Mouse (Mus musculus) CH12.LX (cell line): ENCODE data around the gene Lce1m. TPM values are rescaled to one million over a fixed set of nuclear protein-coding genes. Genes with fewer than 3 reads are reported as not detected.

Experiments used
- DNase-seq: peaks from one replicate; pipeline ENCODE4 v3.0.0-alpha.2; 2013; ENCODE audit errors: extremely low read depth
- H3K27ac ChIP-seq: 2 replicates; pipeline ENCODE4 v1.5.1; 2012; ENCODE audit warnings: low read depth, mild to moderate bottlenecking, control low read depth, moderate library complexity; ENCODE audit not compliant: insufficient read depth
- H3K27me3 ChIP-seq: replicated peaks from 2 replicates; pipeline ENCODE3; 2012; ENCODE audit warnings: inconsistent platforms
- H3K36me3 ChIP-seq, 2 experiments: replicated peaks in 1 of 2; 2 replicates each; pipeline versions ENCODE3 to v1.6.1; 2012; ENCODE audit warnings: inconsistent platforms in 1 of 2, low read length in 1 of 2, mild to moderate bottlenecking in 1 of 2, mixed read lengths in 1 of 2, moderate library complexity in 1 of 2; ENCODE audit not compliant: control insufficient read depth in 1 of 2, insufficient read depth in 1 of 2
- H3K4me1 ChIP-seq, 2 experiments: 2 replicates each; pipeline ENCODE4 v1.6.1; 2012; ENCODE audit warnings: inconsistent platforms in 1 of 2, moderate library complexity in 1 of 2; ENCODE audit not compliant: insufficient read depth in 2 of 2, control insufficient read depth in 1 of 2
- H3K4me2 ChIP-seq: 2 replicates; pipeline ENCODE4 v1.6.1; 2012; ENCODE audit warnings: low read depth, mild to moderate bottlenecking, control low read depth; ENCODE audit not compliant: poor library complexity, insufficient read depth, severe bottlenecking
- H3K4me3 ChIP-seq, 3 experiments: fragments of 150-350 bp in 1 of 3; sonication (generic) in 1 of 3; replicated peaks in 1 of 3; 2 replicates each; pipeline versions ENCODE3 to v1.5.1; 2011 to 2012; ENCODE audit warnings: low read depth in 2 of 3, low read length in 2 of 3, mild to moderate bottlenecking in 2 of 3, moderate library complexity in 2 of 3, control low read depth in 1 of 3, improper control_type of control experiment in 1 of 3, inconsistent platforms in 1 of 3, mixed read lengths in 1 of 3; ENCODE audit not compliant: poor library complexity in 1 of 3
- H3K79me2 ChIP-seq: replicated peaks from 2 replicates; pipeline ENCODE4 v1.6.1; 2012; ENCODE audit warnings: mild to moderate bottlenecking, moderate library complexity; ENCODE audit not compliant: control insufficient read depth, poor library complexity, insufficient read depth, severe bottlenecking; ENCODE audit errors: extremely low read depth
- H3K9ac ChIP-seq: 2 replicates; pipeline ENCODE4 v1.6.1; 2012; ENCODE audit warnings: low read depth, mild to moderate bottlenecking, control low read depth, moderate library complexity; ENCODE audit not compliant: insufficient read depth
- H3K9me3 ChIP-seq: replicated peaks from 2 replicates; pipeline ENCODE3; 2012; ENCODE audit warnings: low read length, inconsistent platforms, mixed read lengths
- CHD1 ChIP-seq: IDR thresholded peaks from 2 replicates; pipeline ENCODE4 v1.6.1; 2012; ENCODE audit warnings: low read depth, low read length, improper control_type of control experiment, inconsistent platforms
- CHD2 ChIP-seq: IDR thresholded peaks from 2 replicates; pipeline ENCODE4 v1.6.1; 2011; ENCODE audit warnings: low read length, improper control_type of control experiment
- CTCF ChIP-seq, 2 experiments: IDR thresholded peaks in 1 of 2; conservative IDR thresholded peaks in 1 of 2; 2 replicates each; pipeline ENCODE4 v1.5.1; 2011 to 2012; ENCODE audit warnings: low read depth in 2 of 2, low read length in 2 of 2, improper control_type of control experiment in 1 of 2, inconsistent platforms in 1 of 2, mild to moderate bottlenecking in 1 of 2, moderate library complexity in 1 of 2
- E2F4 ChIP-seq: IDR thresholded peaks from 2 replicates; pipeline ENCODE4 v1.6.1; 2011; ENCODE audit warnings: low read depth, low read length, improper control_type of control experiment; ENCODE audit not compliant: insufficient replicate concordance
- EP300 ChIP-seq: IDR thresholded peaks from 2 replicates; pipeline ENCODE4 v1.6.1; 2011; ENCODE audit warnings: low read length, improper control_type of control experiment
- GABPA ChIP-seq: IDR thresholded peaks from 2 replicates; pipeline ENCODE4 v1.6.1; 2012; ENCODE audit warnings: low read depth, low read length, improper control_type of control experiment, inconsistent platforms; ENCODE audit not compliant: insufficient replicate concordance
- IRF4 ChIP-seq: IDR thresholded peaks from 2 replicates; pipeline ENCODE4 v1.6.1; 2014; ENCODE audit warnings: low read depth, mild to moderate bottlenecking, inconsistent platforms, low read length, improper control_type of control experiment
- KAT2A ChIP-seq: IDR thresholded peaks from 2 replicates; pipeline ENCODE4 v1.6.1; 2012; ENCODE audit warnings: low read length, improper control_type of control experiment, inconsistent platforms; ENCODE audit not compliant: insufficient replicate concordance
- MAX ChIP-seq: IDR thresholded peaks from 2 replicates; pipeline ENCODE4 v1.6.1; 2011; ENCODE audit warnings: low read length, improper control_type of control experiment
- MAZ ChIP-seq: IDR thresholded peaks from 2 replicates; pipeline ENCODE4 v1.6.1; 2012; ENCODE audit warnings: low read depth, mild to moderate bottlenecking, inconsistent platforms, low read length, improper control_type of control experiment, moderate library complexity
- MEF2A ChIP-seq: IDR thresholded peaks from 2 replicates; pipeline ENCODE4 v1.6.1; 2014; ENCODE audit warnings: low read depth, mild to moderate bottlenecking, inconsistent platforms, low read length, improper control_type of control experiment, borderline replicate concordance
- MYC ChIP-seq: IDR thresholded peaks from 2 replicates; pipeline ENCODE4 v1.6.1; 2011; ENCODE audit warnings: low read depth, mild to moderate bottlenecking, improper control_type of control experiment, low read length
- NELFE ChIP-seq: IDR thresholded peaks from 2 replicates; pipeline ENCODE4 v1.6.1; 2011; ENCODE audit warnings: low read depth, low read length, improper control_type of control experiment
- NRF1 ChIP-seq: IDR thresholded peaks from 2 replicates; pipeline ENCODE4 v1.6.1; 2014; ENCODE audit warnings: low read depth, mild to moderate bottlenecking, inconsistent platforms, low read length, improper control_type of control experiment, moderate library complexity
- POLR2A ChIP-seq: IDR thresholded peaks from 2 replicates; pipeline ENCODE4 v1.6.1; 2011; ENCODE audit warnings: low read depth, mild to moderate bottlenecking, improper control_type of control experiment, low read length
- RAD21 ChIP-seq: IDR thresholded peaks from 2 replicates; pipeline ENCODE4 v1.6.1; 2011; ENCODE audit warnings: low read depth, mild to moderate bottlenecking, low read length, improper control_type of control experiment, moderate library complexity
- RCOR1 ChIP-seq: conservative IDR thresholded peaks from 2 replicates; pipeline ENCODE4 v1.6.1; 2012; ENCODE audit warnings: low read depth, mild to moderate bottlenecking, inconsistent platforms, low read length, improper control_type of control experiment
- SIN3A ChIP-seq: IDR thresholded peaks from 2 replicates; pipeline ENCODE4 v1.6.1; 2012; ENCODE audit warnings: low read length, improper control_type of control experiment, inconsistent platforms
- SMC3 ChIP-seq: IDR thresholded peaks from 2 replicates; pipeline ENCODE4 v1.6.1; 2011; ENCODE audit warnings: low read depth, low read length, improper control_type of control experiment
- TBP ChIP-seq: conservative IDR thresholded peaks from 2 replicates; pipeline ENCODE4 v1.6.1; 2011; ENCODE audit warnings: low read depth, low read length, improper control_type of control experiment
- TCF12 ChIP-seq: IDR thresholded peaks from 2 replicates; pipeline ENCODE4 v1.6.1; 2014; ENCODE audit warnings: low read depth, mild to moderate bottlenecking, inconsistent platforms, low read length, improper control_type of control experiment
- USF1 ChIP-seq: IDR thresholded peaks from 2 replicates; pipeline ENCODE4 v1.6.1; 2014; ENCODE audit warnings: low read depth, mild to moderate bottlenecking, inconsistent platforms, low read length, improper control_type of control experiment
- USF2 ChIP-seq: conservative IDR thresholded peaks from 2 replicates; pipeline ENCODE4 v1.6.1; 2011; ENCODE audit warnings: low read depth, low read length, improper control_type of control experiment
- ZMIZ1 ChIP-seq: IDR thresholded peaks from 2 replicates; pipeline ENCODE4 v1.6.1; 2012; ENCODE audit warnings: low read depth, mild to moderate bottlenecking, inconsistent platforms, low read length, improper control_type of control experiment
- ZNF384 ChIP-seq: IDR thresholded peaks from 2 replicates; pipeline ENCODE4 v1.6.1; 2012; ENCODE audit warnings: low read depth, low read length, improper control_type of control experiment, inconsistent platforms
- dilution Hi-C: fragments of 300-500 bp; cut with MboI; formaldehyde crosslinking; loops from 2 replicates; pipeline ENCODE4 v1.14.3; 2020; ENCODE audit warnings: low sequenced_read_pairs; ENCODE audit not compliant: extremely low pct_unique_long_range_greater_than_20kb, extremely low pct_ligation_motif_present
- in situ Hi-C: fragments of 300-500 bp; cut with MboI; formaldehyde crosslinking; loops from 3 replicates; pipeline ENCODE4 v1.14.3; 2019; ENCODE audit warnings: low sequenced_read_pairs, low pct_ligation_motif_present, low pct_unique_long_range_greater_than_20kb, mixed read lengths
- polyA plus RNA-seq: library from polyadenylated mRNA; unstranded; fragments of >175 nt; gene quantifications from 2 replicates; pipeline ENCODE4 v1.2.1, GENCODE M21; 2012; ENCODE audit warnings: low read depth; ENCODE audit not compliant: insufficient read length
- total RNA-seq, 2 experiments: library from RNA; depleted of rRNA; stranded (reverse); fragments of 300-350 nt in 1 of 2; fragments of >200 nt in 1 of 2; gene quantifications; 2 replicates each; pipeline ENCODE4 v1.2.3; 2012 to 2014

The Lce1m gene
- total and polyA plus RNA-seq, 3 experiments, result not detected

- peak; percentile 42 for DNase-seq
- no peak overlapping the region for H3K9ac ChIP-seq
- no peaks in the 10 kb centered on the region for H3K36me3 ChIP-seq
- dilution Hi-C loops (no loop called here), in situ Hi-C loops (no loop called here)
- H3K4me2 ChIP-seq, result no peak overlapping the region
- no peaks in the 10 kb centered on the region for H3K79me2 ChIP-seq
- H3K27me3 ChIP-seq, result no peaks in the 10 kb centered on the region
- no peaks in the 10 kb centered on the region for H3K4me1 ChIP-seq
- TF ChIP-seq CTCF (conservative IDR thresholded peaks at IDR 0.05 in 1 of 2, IDR thresholded peaks at IDR 0.05 in 1 of 2; ENCODE audit: low read depth in 2 of 2, low read length in 2 of 2) (peak; percentile 36 to 45), TCF12 (no peak)
- H3K27ac ChIP-seq, result no peak overlapping the region
- H3K4me3 ChIP-seq, result no peak overlapping the region
- H3K9me3 ChIP-seq, result no peaks in the 10 kb centered on the region
Measured at GRCm38 (mm10) chr3:93052826-93053474, 34.1 kb upstream of the Lce1m start.

DNA sequence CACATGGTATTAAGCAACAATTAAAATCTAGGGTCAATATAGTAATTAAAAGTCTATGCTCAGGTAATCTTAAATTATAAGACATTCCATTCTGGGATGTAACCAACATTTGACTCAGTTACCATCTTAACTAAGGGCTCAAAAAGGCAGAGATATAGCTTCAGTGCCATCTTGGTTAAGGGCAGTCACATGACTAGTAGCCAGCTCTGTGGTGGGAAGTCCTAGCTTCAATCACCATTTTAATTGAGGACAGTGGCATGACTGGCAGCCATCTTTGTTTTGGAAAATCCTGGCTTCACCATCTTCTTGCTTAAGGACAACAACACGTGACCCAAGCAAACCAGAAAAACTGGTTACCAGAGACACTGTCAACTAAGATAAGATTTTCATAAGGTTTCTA is 31.3 kb upstream of the Lce1m start:
- H3K79me2 ChIP-seq, result no peaks in the 10 kb centered on the region
- no peak overlapping the region for H3K4me2 ChIP-seq
- no peak overlapping the region for H3K9ac ChIP-seq
- in situ Hi-C loops (no loop called here), dilution Hi-C loops (no loop called here)
- H3K36me3 ChIP-seq, result no peaks in the 10 kb centered on the region
- H3K4me1 ChIP-seq, result no peaks in the 10 kb centered on the region
- H3K9me3 ChIP-seq, result no peaks in the 10 kb centered on the region
- no peak for DNase-seq
- 0 out of 2 replicates have a peak, but pooled peaks have one; percentile 10 for TF ChIP-seq USF2
- TF ChIP-seq GABPA, result no peak
- TF ChIP-seq CTCF (conservative IDR thresholded peaks at IDR 0.05 in 1 of 2, IDR thresholded peaks at IDR 0.05 in 1 of 2; ENCODE audit: low read depth in 2 of 2, low read length in 2 of 2), result no peak
- TF ChIP-seq MAX, result no peak
- no peak for TF ChIP-seq CHD1
- no peak for TF ChIP-seq TBP
- no peak for TF ChIP-seq USF1
- H3K4me3 ChIP-seq, result no peak overlapping the region
- no peak overlapping the region for H3K27ac ChIP-seq
- no peaks in the 10 kb centered on the region for H3K27me3 ChIP-seq

DNA sequence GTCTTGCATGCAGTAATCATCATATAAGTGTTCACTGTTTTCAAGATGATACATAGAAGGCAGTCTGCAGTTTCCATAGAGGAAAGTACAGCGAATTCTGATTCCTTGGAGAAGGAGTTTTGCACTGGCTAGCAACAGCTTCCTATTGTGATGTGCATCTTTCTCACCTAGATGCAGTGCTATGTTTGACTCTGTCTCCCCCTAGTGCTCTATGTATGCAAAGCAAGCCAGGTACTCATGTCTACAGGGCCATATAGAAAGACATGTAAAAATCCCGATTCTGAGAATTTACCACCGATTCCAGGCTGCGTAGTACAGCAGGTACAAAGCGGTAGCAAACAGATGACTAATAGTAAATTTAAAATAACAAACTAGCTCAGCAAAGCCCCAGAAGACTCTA is 12.6 kb upstream of the Lce1m start:
- H3K4me2 ChIP-seq, result no peak overlapping the region
- in situ Hi-C loops, result no loop called here
- H3K4me1 ChIP-seq, result no peaks in the 10 kb centered on the region
- H3K9ac ChIP-seq, result no peak overlapping the region
- no peaks in the 10 kb centered on the region for H3K79me2 ChIP-seq
- dilution Hi-C loops, result no loop called here
- no peaks in the 10 kb centered on the region for H3K27me3 ChIP-seq
- H3K27ac ChIP-seq, result no peak overlapping the region
- DNase-seq, result peak; percentile 71
- H3K9me3 ChIP-seq, result no peaks in the 10 kb centered on the region
- H3K4me3 ChIP-seq, result no peak overlapping the region
- no peaks in the 10 kb centered on the region for H3K36me3 ChIP-seq
- TF ChIP-seq ZMIZ1 (no peak), IRF4 (no peak), TCF12 (no peak), MEF2A (no peak), E2F4 (no peak), MAZ (no peak), CHD2 (no peak), ZNF384 (no peak), TBP (no peak), POLR2A (no peak), SMC3 (peak; percentile 45), GABPA (no peak), NRF1 (no peak), NELFE (no peak), SIN3A (no peak), CTCF (conservative IDR thresholded peaks at IDR 0.05 in 1 of 2, IDR thresholded peaks at IDR 0.05 in 1 of 2; ENCODE audit: low read depth in 2 of 2, low read length in 2 of 2) (peak; percentile 73 to 78), CHD1 (no peak), KAT2A (no peak), EP300 (no peak), RCOR1 (no peak), USF2 (no peak), MYC (no peak), RAD21 (peak; percentile 77)
